Mouse (Mus musculus): ENCODE measurements around the gene Myrfl. TPM values are rescaled to one million over a fixed set of nuclear protein-coding genes. Genes with fewer than 3 reads are reported as not detected.
A peak's percentile ranks its signal among the peaks of the same experiment; 100 is the strongest.

Myrfl gene
- polyA plus RNA-seq, 1 experiment from 2014 or later = 0.28 TPM

DNA sequence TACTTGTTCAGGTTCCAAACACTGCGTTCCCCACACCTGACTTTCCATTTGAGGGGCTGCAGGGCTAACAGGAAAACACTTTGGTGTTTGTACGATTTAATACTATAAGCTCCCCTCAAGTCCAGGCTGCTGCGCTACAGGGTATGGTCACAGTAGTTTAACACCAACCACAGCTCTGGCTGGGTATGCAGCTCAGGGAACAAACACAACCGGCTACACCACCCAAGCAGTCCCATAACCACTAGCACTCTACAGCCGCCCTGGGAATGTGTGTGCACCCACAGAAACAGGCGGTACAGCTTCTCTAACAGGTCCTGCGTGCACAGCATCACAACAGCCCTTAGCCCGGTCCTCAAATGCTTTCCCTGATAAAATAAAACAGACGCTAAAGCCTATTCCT lies 16.1 kb upstream of the Myrfl start:
- Histone ChIP-seq H3K4me1 (replicated peaks) (peaks cover 5% of the 10 kb centered on the region), H3K4me2 (no peak overlapping the region), H3K9ac (no peak overlapping the region), H3K27ac (ENCODE audit: poor library complexity, severe bottlenecking) (no peak overlapping the region), H3K36me3 (peaks cover 78% of the 10 kb centered on the region), H3K4me3 (no peak overlapping the region), H3K9me3 (replicated peaks) (no peaks in the 10 kb centered on the region), H3K27me3 (replicated peaks) (no peaks in the 10 kb centered on the region)
- 87% methylated on average over 9 of the region's 9 CpGs for WGBS
- no peak for ATAC-seq (ENCODE audit: insufficient number of reproducible peaks, low FRiP score)

DNA sequence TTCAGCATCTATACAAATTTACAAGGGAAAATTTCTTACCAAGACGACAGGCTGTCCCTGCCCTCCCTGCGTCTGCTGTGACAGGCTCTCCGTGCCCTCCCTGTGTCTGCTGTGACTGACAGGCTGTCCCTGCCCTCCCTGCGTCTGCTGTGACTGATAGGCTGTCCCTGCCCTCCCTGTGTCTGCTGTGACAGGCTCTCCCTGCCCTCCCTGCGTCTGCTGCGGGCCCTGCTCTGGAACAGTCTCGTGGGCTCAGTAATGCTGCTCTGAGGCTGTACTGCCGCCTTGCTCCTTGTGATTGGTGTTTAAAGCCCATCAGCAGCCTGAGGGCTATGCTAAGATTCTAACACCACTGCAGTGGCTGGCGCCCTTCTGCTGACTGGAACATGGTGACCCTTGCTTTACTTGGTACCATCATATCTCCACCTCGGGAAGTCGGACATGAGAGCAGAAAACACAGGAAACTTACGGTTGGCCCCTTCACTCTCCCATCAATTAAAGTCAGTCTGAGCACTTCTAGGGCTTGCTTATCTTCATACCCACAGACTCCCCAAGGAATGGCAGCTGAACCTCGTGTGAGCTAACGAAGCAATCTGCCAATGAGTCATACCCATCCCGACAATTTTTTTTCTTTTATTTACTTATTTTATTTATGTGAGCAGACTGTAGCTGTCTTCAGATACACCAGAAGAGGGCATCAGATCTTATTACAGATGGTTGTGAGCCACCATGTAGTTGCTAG lies 12.4 kb upstream of the Myrfl start:
- no peaks in the 10 kb centered on the region for H3K27me3 ChIP-seq (replicated peaks)
- H3K9ac ChIP-seq = no peak overlapping the region
- peaks cover 86% of the 10 kb centered on the region for H3K36me3 ChIP-seq
- H3K27ac ChIP-seq (ENCODE audit: poor library complexity, severe bottlenecking) = 0 out of 2 replicates have a peak overlapping the region, but pooled peaks have one; percentile 6
- WGBS = 36% methylated on average over 15 of the region's 15 CpGs
- no peak overlapping the region for H3K4me3 ChIP-seq
- no peak for ATAC-seq (ENCODE audit: insufficient number of reproducible peaks, low FRiP score)
- no peaks in the 10 kb centered on the region for H3K9me3 ChIP-seq (replicated peaks)
- peaks cover 5% of the 10 kb centered on the region for H3K4me1 ChIP-seq (replicated peaks)
- peak overlapping the region; percentile 13 for H3K4me2 ChIP-seq

GRCm38 (mm10) chr10:116906794-116907193 lies 10.1 kb upstream of the Myrfl start:
- Histone ChIP-seq H3K4me3 (no peak overlapping the region), H3K36me3 (peaks cover 69% of the 10 kb centered on the region), H3K9ac (no peak overlapping the region), H3K4me1 (replicated peaks) (peaks cover 5% of the 10 kb centered on the region), H3K27ac (ENCODE audit: poor library complexity, severe bottlenecking) (no peak overlapping the region), H3K4me2 (no peak overlapping the region), H3K9me3 (replicated peaks) (no peaks in the 10 kb centered on the region), H3K27me3 (replicated peaks) (no peaks in the 10 kb centered on the region)
- WGBS = 91% methylated on average over 9 of the region's 9 CpGs
- no peak for ATAC-seq (ENCODE audit: insufficient number of reproducible peaks, low FRiP score)

GRCm38 (mm10) chr10:116904503-116904908 lies 7.8 kb upstream of the Myrfl start:
- Histone ChIP-seq H3K4me3 (no peak overlapping the region), H3K4me1 (replicated peaks) (peaks cover 5% of the 10 kb centered on the region), H3K9me3 (replicated peaks) (no peaks in the 10 kb centered on the region), H3K9ac (no peak overlapping the region), H3K27ac (ENCODE audit: poor library complexity, severe bottlenecking) (no peak overlapping the region), H3K27me3 (replicated peaks) (no peaks in the 10 kb centered on the region), H3K4me2 (no peak overlapping the region), H3K36me3 (peaks cover 47% of the 10 kb centered on the region)
- no peak for ATAC-seq (ENCODE audit: insufficient number of reproducible peaks, low FRiP score)
- WGBS = 86% methylated on average over 10 of the region's 10 CpGs

GRCm38 (mm10) chr10:116895108-116895833 lies 1.4 kb downstream of the Myrfl start:
- ATAC-seq (ENCODE audit: insufficient number of reproducible peaks, low FRiP score) = no peak
- H3K27ac ChIP-seq (ENCODE audit: poor library complexity, severe bottlenecking) = no peak overlapping the region
- no peak overlapping the region for H3K4me2 ChIP-seq

GRCm38 (mm10) chr10:116894540-116894939 lies 2.2 kb downstream of the Myrfl start:
- Histone ChIP-seq H3K4me3 (no peak overlapping the region), H3K9me3 (replicated peaks) (no peaks in the 10 kb centered on the region), H3K27ac (ENCODE audit: poor library complexity, severe bottlenecking) (no peak overlapping the region), H3K27me3 (replicated peaks) (no peaks in the 10 kb centered on the region), H3K9ac (no peak overlapping the region), H3K36me3 (no peaks in the 10 kb centered on the region), H3K4me2 (no peak overlapping the region), H3K4me1 (replicated peaks) (no peaks in the 10 kb centered on the region)
- WGBS = 74% methylated on average over 6 of the region's 6 CpGs
- no peak for ATAC-seq (ENCODE audit: insufficient number of reproducible peaks, low FRiP score)

More at GRCm38 (mm10) chr10:116895108-116895833, 1.4 kb downstream of the Myrfl start:
- Histone ChIP-seq H3K27me3 (replicated peaks) (no peaks in the 10 kb centered on the region), H3K9me3 (replicated peaks) (no peaks in the 10 kb centered on the region), H3K4me1 (replicated peaks) (no peaks in the 10 kb centered on the region), H3K9ac (no peak overlapping the region), H3K36me3 (no peaks in the 10 kb centered on the region), H3K4me3 (no peak overlapping the region)
- WGBS = 83% methylated on average over 12 of the region's 12 CpGs

GRCm38 (mm10) chr10:116893753-116894152 lies 3.0 kb downstream of the Myrfl start:
- Histone ChIP-seq H3K27me3 (replicated peaks) (no peaks in the 10 kb centered on the region), H3K4me1 (replicated peaks) (no peaks in the 10 kb centered on the region), H3K36me3 (no peaks in the 10 kb centered on the region), H3K9ac (no peak overlapping the region), H3K4me3 (no peak overlapping the region), H3K9me3 (replicated peaks) (no peaks in the 10 kb centered on the region), H3K4me2 (no peak overlapping the region), H3K27ac (ENCODE audit: poor library complexity, severe bottlenecking) (no peak overlapping the region)
- 18% methylated on average over 3 of the region's 3 CpGs for WGBS
- no peak for ATAC-seq (ENCODE audit: insufficient number of reproducible peaks, low FRiP score)

DNA sequence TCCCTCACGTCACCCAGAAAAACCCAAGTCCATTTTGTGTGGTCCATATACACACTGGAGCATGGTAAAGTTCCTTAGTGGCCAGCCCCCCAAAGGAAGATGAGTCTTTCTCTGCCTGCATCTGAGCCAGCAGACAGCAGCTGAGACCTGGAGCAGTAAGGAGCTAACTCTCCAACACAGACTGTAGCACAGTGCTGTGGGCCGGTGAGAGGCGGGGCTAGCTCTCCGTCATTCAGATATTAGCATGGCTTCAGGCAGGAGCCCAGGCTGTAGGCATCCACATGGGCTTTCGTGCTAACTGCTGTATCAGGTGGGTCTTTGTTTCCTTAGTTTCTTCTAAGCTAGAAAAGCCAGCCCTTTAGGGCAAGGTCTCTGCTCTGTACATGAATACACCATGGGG lies 6.1 kb downstream of the Myrfl start:
- Histone ChIP-seq H3K36me3 (no peaks in the 10 kb centered on the region), H3K4me2 (no peak overlapping the region), H3K27me3 (replicated peaks) (no peaks in the 10 kb centered on the region), H3K4me1 (replicated peaks) (no peaks in the 10 kb centered on the region), H3K9ac (no peak overlapping the region), H3K27ac (ENCODE audit: poor library complexity, severe bottlenecking) (no peak overlapping the region), H3K4me3 (no peak overlapping the region), H3K9me3 (replicated peaks) (no peaks in the 10 kb centered on the region)
- ATAC-seq (ENCODE audit: insufficient number of reproducible peaks, low FRiP score) = no peak
- WGBS = 54% methylated on average over 5 of the region's 5 CpGs

DNA sequence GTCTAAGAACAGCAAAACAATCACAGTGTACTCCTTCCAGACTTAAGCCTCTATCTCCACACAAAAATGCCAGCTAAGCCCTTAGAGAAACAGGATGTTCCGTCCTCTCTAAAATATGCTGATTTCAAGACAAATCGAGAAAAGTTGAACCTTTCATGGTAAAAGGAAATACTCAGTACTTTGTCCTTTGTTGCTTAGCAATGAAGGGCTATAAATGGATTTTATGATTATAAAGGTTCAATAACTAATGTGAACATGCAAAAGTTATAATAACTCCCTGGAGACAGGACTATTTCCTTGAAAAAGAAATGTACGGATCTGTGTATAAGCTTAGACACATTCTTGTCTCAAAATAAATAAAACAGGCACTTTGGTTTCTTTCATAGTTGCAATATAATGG lies 12.2 kb downstream of the Myrfl start:
- Histone ChIP-seq H3K9ac (no peak overlapping the region), H3K36me3 (no peaks in the 10 kb centered on the region), H3K4me1 (replicated peaks) (no peaks in the 10 kb centered on the region), H3K4me2 (no peak overlapping the region), H3K27me3 (replicated peaks) (no peaks in the 10 kb centered on the region), H3K27ac (ENCODE audit: poor library complexity, severe bottlenecking) (no peak overlapping the region), H3K4me3 (no peak overlapping the region), H3K9me3 (replicated peaks) (peaks cover 4% of the 10 kb centered on the region; the same call in 1 of the 2 replicates)
- no peak for ATAC-seq (ENCODE audit: insufficient number of reproducible peaks, low FRiP score)
- 65% methylated on average over 3 of the region's 3 CpGs for WGBS

- Histone ChIP-seq H3K4me3 (no peak overlapping the region), H3K9ac (no peak overlapping the region), H3K36me3 (no peaks in the 10 kb centered on the region), H3K27me3 (replicated peaks) (no peaks in the 10 kb centered on the region), H3K4me2 (no peak overlapping the region), H3K27ac (ENCODE audit: poor library complexity, severe bottlenecking) (no peak overlapping the region), H3K4me1 (replicated peaks) (no peaks in the 10 kb centered on the region), H3K9me3 (replicated peaks) (peaks cover 4% of the 10 kb centered on the region; the same call in 1 of the 2 replicates)
- no peak for ATAC-seq (ENCODE audit: insufficient number of reproducible peaks, low FRiP score)
- WGBS = 65% methylated on average over 5 of the region's 5 CpGs
These were observed 13.2 kb downstream of the Myrfl start for GRCm38 (mm10) chr10:116883531-116883930.

DNA sequence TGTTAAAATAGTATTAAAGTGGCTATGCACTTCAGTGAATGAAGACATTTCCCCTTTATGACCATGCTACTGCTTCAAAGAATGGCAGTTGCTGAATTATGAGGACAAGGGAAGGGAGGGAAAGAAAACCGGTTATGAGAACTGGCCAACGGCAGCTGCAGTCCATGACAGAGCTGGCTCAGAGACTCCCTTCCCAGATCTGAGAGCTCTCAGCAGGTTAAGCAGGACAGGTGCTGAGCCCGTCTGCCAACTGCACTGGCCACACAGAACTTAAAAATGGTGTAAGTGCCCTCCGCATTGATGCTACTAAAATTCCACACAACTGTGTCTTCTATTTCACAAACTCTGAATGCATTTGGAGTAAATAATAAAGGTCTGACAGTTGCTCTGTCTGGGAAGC lies 19.3 kb downstream of the Myrfl start:
- no peak for ATAC-seq (ENCODE audit: insufficient number of reproducible peaks, low FRiP score)
- no peaks in the 10 kb centered on the region for H3K36me3 ChIP-seq

More for the DNA sequence above, 19.3 kb downstream of the Myrfl start:
- no peak overlapping the region for H3K4me2 ChIP-seq
- 82% methylated on average over 4 of the region's 4 CpGs for WGBS
- no peak overlapping the region for H3K9ac ChIP-seq
- H3K27me3 ChIP-seq (replicated peaks) = no peaks in the 10 kb centered on the region
- H3K4me1 ChIP-seq (replicated peaks) = peaks cover 6% of the 10 kb centered on the region; the same call in 1 of the 2 replicates
- H3K27ac ChIP-seq (ENCODE audit: poor library complexity, severe bottlenecking) = no peak overlapping the region
- H3K9me3 ChIP-seq (replicated peaks) = peaks cover 4% of the 10 kb centered on the region; the same call in 1 of the 2 replicates
- H3K4me3 ChIP-seq = no peak overlapping the region

All from heart, embryonic 12.5 days (tissue).